Mouse (Mus musculus) monocyte, adult 5-6 weeks (primary cell): Measurements from ENCODE around the gene Prr5l. TPM values are rescaled to one million over a fixed set of nuclear protein-coding genes. Genes with fewer than 3 reads are reported as not detected.

Experiments used
- ATAC-seq: fragments of 153-309, 156-312 bp; replicated peaks from 2 replicates; pipeline ENCODE4 v1.8.0; 2017; ENCODE audit warnings: mild to moderate bottlenecking; ENCODE audit not compliant: low TSS enrichment, insufficient number of reproducible peaks, severe bottlenecking, poor library complexity, low FRiP score
- total RNA-seq: library from RNA; stranded (forward); fragments of 200-1000, 200-491, 200-594 nt; gene quantifications from 3 replicates; pipeline ENCODE4 v1.2.3, GENCODE M21; 2017

Prr5l gene
- total RNA-seq, result 41.2 to 46.3 TPM (median 41.9 TPM) in 3 replicates

DNA sequence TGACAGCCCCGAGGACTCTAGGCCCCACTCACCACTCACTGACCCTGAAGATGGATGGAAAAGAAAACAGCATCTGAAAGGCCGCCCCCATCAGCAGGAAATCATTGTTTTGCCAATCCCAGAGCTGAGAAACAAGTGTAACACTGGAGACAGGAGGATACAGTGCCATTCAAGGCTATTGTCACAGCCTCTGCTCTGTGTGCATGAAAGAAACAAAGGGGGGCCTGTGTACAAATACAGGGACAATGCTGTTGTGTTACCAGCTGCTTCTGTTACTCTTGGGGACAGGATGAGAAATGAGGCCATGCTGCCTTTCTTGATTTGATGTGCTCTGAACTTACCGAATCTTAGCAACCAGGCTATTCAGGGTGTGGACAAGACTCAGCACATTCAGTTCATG, at the start of gene Prr5l:
Gene Prr5l, minus strand, starts transcription at position 30 of the 400 bp plus-strand sequence.
- ATAC-seq, result no peak

DNA sequence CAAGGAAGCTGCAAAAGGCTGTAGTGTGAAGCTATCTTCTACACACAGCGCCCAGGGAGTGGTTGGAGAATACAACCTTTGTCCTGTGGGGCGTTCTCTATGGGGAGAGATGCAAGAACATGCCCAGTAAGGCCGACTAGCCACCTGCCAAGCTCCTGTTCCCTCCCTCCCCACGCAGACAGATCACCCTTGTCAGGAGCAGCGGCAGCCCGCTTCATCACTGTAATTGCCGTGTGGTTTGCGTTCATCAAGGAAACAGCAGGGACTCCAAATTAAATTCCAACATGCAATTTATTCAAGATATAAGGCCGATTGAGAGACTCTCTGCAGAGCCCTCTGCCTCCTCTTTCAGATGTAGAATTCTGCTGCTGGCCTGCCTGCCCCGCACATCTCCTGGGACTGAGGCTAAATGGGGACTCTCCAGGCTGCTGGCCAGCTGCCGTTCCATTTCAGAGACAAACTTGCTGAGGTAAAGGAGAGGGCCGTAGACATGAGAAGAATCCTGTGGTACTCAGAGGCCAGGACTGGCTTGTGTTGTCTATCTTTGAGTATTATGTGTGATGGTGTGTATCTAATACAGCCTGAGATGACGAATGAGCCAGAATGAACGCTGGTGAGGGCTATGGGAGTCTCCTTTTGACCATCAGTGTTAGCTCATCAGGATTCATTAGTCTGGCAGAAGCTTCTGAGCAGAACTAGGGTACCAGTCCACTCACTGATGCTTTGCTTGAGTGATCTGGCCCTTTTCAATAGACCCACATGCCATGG, 49.5 kb upstream of the Prr5l start:
- no peak for ATAC-seq

DNA sequence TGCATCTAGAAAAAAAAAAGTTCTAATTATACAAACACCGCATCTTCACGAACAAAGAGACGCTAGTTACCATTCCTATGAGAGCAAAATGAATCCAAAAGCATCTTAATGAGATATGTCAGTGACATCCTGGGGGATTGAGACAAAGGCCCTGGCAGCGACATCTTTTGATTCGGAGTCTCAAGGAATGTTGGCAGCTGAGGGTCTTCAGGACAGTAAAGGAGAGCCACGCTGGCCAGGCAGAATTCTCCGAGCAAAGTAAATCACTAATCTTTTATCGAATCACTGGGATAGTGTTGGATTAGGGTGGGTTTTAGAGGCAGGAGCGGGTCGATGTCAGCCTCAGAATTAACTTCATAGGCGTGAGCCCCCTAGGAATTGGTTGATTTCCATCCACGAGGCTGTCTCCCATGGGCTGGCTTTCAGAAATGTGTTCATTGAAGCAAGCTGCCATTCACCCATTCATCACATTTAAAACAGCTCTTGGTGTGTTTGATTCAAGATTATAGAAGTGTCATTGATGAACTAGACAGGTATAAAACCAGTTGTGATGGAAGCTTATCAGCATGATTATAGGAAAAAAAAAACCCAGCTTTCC, 42.9 kb upstream of the Prr5l start:
- ATAC-seq, result no peak

DNA sequence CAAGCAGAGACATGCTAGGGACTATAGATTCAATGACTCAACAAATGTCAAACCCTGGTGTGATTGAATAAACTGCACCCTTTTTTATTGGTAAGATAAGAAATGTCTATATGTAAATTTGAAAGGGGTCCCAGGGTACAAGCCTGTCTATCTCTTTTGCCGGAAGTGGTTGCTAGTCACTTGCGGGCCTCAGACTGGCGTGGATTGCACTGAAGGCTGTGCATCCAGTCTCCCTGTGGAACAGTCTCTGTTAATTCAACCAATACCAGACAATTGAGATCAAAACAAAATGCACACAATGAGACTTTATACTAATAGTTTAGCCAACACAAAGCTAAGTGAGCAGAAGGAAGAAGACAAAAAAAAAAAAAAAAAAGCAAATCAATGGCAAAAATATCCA, 42.4 kb upstream of the Prr5l start:
- no peak for ATAC-seq

DNA sequence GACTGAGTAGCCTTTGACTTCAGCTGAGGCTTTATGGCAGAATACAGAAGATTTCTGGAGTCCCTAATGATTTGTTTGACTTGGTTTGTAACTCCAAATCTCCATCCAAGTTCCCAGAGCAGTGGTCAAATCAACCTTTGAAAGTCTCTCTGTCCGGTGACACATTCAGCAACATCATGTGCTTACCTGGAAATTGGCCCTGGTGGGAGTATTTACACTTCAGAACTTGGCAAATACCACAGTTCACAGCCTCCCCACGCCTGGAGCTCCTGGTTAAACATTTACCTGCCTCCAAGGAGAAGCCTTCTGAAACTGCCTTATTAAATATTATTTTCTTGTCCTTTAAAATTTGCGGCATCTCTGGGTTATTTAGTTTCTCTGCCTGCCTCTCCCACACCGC, 40.4 kb upstream of the Prr5l start:
- no peak for ATAC-seq

DNA sequence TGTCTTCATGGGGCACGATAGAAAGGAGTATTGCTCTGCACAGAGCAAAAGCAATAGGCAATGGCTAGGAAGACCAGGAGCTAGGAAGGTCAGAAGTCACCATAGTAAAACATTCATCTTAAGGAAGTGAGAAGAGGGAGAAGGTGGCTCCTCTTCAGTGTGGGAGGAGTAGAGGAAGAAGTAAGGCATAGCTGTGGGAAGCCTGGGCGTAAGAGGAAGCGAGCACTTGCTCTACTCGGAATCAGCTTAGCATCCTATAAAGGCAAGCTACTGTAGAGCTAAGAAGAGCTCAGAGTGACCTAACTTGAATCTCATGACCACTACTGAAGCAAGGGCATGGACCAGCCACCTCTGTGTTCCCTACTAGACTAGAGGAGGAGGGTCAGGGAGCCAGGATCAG, 39.5 kb upstream of the Prr5l start:
- no peak for ATAC-seq

DNA sequence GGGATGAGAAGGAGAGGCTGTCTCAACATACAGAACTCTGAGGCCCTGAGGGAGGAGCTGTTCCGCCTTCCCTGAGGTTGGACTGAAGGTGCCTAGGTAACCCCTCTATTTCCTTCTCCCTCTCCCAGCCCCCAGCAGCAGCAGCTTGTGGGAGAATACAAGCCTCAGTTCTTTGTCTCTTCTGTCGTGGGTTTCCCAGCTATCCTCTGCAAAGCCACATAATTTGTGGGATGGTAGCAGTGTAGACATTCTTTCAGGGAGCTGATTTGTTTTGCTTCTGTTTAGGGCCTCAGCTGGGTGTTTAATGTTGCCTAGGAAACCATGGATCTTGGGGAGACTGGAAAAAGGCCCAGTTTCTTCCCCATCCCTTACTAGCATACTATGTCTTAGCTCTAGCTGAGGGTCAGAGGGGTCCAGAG, 37.3 kb upstream of the Prr5l start:
- no peak for ATAC-seq

DNA sequence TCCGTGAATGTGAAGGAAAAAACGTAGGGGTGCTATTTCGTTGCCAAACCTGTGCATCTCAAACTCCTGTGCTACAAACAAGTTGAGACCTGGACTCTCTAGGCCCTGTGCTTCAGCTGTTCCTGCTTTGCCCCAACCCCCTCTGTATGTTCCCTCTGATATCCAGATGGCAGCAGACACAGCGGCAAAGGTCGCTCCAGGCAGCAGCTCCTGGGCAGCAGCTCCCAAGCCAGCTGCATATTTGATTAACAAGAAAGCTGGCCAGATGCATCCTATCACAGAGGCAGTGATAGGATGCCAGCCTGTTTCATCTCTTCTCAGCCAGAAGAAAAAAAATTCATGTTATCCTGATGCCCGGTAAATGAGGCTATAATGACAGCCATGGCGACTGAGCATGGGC, 35.7 kb upstream of the Prr5l start:
- no peak for ATAC-seq

DNA sequence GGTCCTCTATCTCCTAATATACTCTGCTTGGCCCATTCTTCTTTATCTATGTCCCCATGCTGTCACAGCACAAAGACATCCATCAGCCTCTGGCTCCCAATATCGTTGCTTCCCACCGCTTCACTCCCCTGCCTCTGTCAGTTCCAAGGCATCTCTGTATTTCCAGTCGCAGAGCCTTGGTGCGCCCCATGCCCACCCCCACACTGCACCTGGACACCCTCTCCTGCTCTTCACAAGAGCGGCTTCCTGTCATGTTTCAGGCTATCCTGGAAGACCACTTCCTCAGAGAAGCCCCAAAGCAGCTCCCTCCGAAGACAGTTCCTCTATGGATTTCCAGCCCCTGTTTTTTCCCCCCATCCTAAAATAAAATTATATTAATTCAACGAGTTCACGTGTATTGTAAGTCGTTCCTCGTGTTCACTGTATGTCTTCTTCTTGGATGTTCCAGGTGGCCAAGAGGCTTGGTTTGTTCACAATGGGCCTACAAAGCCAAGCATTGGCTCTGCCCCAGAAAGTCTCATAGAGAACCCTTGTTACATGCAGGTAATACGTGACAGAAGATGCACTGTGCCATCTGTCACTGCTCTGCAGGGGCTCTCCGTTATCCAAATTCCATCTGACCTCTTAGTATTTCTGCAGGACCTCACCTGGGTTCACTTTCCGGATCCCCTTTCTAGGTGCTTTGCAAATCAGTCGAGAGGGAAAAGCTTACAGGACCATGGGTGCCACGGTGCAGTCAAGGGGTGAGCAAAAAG, 26.7 kb upstream of the Prr5l start:
- ATAC-seq, result no peak

DNA sequence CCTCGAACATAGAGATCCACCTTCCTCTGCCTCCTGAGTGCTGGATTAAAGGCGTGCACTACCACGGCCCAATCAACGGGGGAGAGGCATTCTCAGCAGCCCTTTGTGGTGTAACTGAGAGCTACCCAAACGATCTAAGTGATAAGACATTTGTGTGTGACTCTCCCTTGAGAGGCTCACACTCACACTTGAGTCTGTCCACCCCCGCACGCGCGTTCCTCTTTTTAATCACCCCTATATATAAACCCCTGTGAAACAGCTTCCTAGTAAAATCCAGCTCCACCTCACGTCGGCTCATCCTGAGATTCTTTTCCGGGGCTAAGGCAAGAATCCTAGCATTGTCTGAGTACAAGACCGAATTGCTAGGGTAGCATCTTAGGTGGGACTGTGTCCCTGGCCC, 25.9 kb upstream of the Prr5l start:
- ATAC-seq, result no peak

DNA sequence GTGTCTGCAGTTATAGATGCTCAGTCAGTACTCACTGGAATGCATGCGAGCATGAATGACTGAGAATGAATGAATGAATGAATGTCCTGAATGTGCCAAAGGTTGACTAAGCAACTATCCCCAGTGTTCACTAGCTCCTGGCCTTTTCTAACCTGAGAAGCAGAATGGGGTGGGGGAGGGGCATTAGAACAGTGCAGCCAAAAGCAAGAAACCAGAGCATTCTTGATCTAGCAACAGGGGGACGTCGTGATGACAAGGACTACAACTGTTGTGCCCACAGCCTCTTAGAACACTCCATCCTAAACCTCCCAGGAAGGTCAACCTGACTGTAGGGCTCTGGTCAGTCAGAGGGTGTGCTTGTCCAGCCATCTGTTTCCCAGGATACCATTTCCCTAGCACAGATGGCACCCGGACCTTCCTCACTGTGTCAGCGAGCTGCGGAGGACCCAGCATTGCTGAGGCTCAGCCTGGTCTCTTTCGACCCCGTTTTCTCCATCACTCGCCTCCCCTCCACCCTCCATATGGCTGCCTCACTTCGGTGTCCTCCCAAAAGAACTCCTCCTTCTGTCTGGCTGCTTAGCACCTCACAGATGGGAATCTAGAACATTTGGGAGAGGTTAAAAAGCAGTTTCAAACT, 24.7 kb upstream of the Prr5l start:
- no peak for ATAC-seq

DNA sequence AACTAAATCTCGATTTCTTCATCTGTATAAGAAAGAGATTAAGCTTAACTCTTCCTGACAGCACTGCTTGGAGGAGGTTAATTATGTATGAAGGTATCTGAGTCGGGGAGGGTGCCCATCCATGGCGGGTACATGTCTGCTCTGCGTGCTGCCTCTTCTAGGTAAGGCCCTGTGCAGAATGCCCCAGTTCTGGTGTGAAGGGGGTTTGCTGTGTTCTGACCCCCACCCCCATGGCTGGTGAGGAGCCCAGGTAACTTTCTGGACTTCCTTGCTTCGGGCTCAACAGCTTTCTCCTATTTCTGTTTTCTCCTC, 23.5 kb upstream of the Prr5l start:
- ATAC-seq, result no peak

DNA sequence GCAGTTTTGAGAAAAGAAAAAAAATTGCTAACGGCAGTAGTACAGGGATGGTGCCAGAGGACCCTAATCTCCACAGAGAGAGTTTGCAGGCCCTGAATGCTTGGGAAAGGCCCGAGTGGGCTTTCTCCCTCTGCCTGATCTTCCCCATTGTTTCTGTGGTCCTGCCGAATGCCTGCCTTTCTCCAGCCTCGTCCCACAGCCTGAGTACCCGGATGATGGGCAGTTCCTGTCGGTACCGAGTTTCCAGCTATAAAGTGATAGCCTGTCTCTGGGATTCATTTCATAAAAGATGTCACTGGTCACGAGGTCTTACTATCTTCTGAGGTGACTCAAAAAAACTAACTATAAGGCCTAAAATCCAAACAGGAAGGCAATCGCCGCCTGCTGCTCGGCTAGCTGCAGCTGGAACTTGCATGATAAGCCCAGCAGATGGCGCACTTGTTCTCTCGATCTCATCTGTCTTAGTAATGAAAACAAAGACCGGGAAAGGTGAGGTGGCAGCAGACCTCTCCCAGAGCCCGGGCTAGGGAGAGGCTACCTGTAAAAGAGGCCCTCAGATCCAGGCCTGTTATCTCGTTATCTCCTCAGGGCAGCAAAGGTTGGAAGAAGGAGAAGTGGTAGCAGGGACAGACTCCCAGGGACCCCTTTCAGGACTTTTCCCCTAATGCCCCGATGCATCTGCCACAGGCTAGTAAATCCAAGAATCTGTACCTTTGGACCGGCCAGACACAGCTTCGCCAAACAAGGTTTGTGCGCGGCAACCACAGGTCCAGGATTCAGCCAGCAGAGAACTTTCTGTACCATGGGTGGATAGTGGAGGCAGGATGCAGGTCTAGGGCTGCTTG, 22.9 kb upstream of the Prr5l start:
- ATAC-seq, result peak; percentile 63

DNA sequence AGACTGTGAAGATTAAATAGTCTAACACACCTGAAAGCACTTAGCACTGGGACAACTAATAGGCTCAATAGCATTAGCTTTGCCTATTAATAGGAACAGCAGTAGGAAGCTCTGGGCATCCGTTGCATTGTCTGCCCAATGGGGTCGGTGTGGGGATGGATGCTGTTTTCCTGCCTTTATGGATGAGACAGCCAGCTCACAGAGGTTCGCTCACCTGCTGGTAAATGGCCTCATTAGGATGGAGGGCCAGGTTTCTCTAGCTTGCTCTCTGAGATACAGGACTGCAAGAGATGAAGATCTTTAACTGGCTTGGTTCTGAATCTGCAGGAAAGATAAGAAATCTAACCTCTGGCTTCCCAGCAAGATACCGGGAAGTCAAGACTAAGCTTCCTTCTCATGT, 19.4 kb upstream of the Prr5l start:
- ATAC-seq, result no peak

DNA sequence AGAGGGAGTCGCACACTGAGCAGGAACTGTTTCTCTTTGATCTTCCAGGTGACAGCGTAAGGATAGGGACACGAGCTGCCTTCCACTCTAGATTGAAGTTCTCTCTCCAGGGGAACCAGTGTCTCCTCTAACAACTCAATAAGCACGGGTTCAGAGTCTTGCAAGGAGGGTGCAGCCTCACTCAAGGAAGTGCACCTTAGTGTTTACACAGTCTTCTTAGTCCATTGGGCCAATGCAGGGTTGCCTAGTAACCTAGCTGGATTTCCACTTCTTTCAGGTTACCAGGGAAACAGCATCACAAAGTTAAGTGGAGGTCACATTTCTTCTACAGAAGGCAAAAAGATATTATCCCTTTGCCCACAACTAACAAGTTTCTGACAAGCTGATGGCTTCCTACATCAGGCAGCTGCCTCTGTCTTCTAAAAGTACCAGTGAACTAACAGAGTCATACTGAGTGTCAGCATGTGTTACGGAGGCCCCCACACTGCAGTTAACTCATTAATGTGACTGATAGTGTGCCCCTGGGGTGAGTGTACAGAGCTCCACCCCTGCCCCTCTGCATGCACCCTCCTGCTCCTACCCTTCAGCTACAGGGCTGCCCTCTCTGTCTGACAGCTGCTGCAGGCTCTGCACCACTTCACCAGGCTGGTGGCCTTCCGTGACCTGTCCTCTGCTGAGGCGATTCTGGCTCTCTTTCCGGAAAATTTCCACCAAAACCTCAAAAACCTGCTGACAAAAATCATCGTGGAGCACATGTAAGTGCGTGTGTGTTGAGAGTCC, 13.8 kb upstream of the Prr5l start:
- ATAC-seq, result no peak

DNA sequence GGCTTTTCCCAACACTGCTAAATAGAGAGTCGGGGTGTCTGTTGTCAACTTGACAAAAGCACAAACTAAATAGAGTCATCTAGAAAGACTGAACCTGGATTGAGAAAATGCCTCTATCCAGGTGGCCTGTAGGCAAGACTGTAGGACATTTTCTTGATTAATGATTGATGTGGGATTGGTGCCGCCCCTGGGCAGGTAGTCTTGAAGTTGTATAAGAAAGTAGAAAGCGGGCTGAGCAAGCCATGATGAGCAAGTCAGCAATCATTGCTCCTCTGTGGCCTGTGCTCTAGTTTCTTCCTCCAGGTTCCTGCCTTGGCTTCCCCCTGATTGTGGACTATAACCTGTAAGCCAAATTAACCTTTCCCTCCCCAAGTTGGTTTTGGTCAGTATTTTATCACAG, 11.3 kb upstream of the Prr5l start:
- no peak for ATAC-seq

DNA sequence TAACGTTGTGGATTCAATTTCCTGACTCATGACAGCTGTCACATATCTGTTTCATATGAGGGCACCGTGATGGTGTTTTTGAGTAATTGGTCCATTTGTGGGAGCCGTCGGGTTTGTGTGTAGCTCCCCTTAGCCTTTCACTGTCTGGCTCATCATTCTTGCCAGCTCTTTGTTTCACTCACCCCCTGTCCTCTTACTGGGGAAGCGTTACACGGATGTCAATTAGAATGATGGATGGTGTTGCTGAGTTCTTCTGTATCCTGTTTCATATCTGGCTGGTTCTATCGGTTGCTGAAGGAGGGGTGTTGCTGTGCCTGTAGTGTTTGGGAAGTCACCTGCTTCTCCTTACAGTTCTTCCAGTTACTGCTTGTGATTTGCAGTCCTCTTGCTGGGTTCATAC, 8.3 kb upstream of the Prr5l start:
- no peak for ATAC-seq

DNA sequence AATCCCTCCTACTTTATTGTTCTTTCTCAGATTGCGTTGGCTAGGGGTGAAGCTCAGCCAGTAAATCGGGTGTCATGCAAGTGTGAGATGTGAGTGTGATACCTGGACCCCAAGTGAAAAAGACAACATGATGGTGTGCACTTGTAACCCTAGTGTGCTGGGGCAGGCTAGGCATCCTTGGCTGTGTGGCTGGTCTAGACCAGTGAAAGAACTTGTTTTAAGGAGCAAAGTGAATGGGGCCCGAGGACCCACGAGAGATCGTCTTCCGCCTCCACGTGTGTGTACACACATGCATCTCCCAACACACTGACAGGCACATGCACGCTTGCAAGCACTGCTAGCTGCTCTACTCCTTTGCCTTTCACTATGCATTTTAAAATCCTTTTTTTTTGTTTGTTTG, 6.1 kb upstream of the Prr5l start:
- no peak for ATAC-seq
